Mouse (Mus musculus): ENCODE results near the gene Synpo2l. TPM values are rescaled to one million over a fixed set of nuclear protein-coding genes. Genes with fewer than 3 reads are reported as not detected.

The Synpo2l gene
- total RNA-seq, 4 experiments from 2014 or later, result 120 to 148 (median 126) TPM

Small RNAs within 50 kb of the gene (microRNA-seq; reads per million reads assigned to microRNA genes)
- 0.84 reads per million for gene Mir6946

Other genes starting within 250 kb of the Synpo2l start
- gene Cfap70, start 216.1 kb downstream of the Synpo2l start, total RNA-seq (2022), result not detected
- 10 to 100 TPM; 49.3 to 61.6 (median 56.0) TPM for gene Anxa7, start 188.2 kb downstream of the Synpo2l start, total RNA-seq (2022)
- under 1 TPM; 0.31 to 0.65 (median 0.38) TPM for gene Mss51, start 171.5 kb downstream of the Synpo2l start, total RNA-seq (2022)
- gene Ppp3cb, start 121.8 kb downstream of the Synpo2l start, total RNA-seq (2022), result 10 to 100 TPM; 64.5 to 69.8 (median 69.3) TPM
- gene Usp54, start 27.3 kb downstream of the Synpo2l start, total RNA-seq (2022), result 10 to 100 TPM; 11.3 to 26.0 (median 18.6) TPM
- 1 to 10 TPM; 1.1 to 1.6 (median 1.4) TPM for gene Myoz1, start 11.8 kb downstream of the Synpo2l start, total RNA-seq (2022)
- gene Sec24c, start 6.0 kb upstream of the Synpo2l start, total RNA-seq (2022), result 100 to 1,000 TPM in 3 of 4 experiments, 10 to 100 TPM in 1; 97.9 to 110 (median 103) TPM
- gene Fut11, start 26.6 kb upstream of the Synpo2l start, total RNA-seq (2022), result 1 to 10 TPM; 4.2 to 4.9 (median 4.6) TPM
- gene Chchd1, start 34.7 kb upstream of the Synpo2l start, total RNA-seq (2022), result 100 to 1,000 TPM; 110 to 126 (median 118) TPM
- gene Zswim8, start 39.2 kb upstream of the Synpo2l start, total RNA-seq (2022), result 10 to 100 TPM; 38.7 to 47.0 (median 43.1) TPM
- 10 to 100 TPM in 1 of 4 experiments, 1 to 10 TPM in 3; 7.1 to 10.6 (median 9.9) TPM for gene Ndst2, start 66.2 kb upstream of the Synpo2l start, total RNA-seq (2022)
- 10 to 100 TPM; 47.2 to 73.5 (median 58.4) TPM for gene Camk2g, start 125.7 kb upstream of the Synpo2l start, total RNA-seq (2022)
- 1 to 10 TPM; 4.9 to 7.7 (median 5.6) TPM for gene Plau, start 168.3 kb upstream of the Synpo2l start, total RNA-seq (2022)